Mouse (Mus musculus): Measurements from ENCODE around the gene Pi4k2b.

Gene Pi4k2b

GRCm38 (mm10) chr5:52782523-52783250 is 41.3 kb downstream of the Pi4k2b start:
- DNase-seq: peak; percentile 69 to 76

DNA sequence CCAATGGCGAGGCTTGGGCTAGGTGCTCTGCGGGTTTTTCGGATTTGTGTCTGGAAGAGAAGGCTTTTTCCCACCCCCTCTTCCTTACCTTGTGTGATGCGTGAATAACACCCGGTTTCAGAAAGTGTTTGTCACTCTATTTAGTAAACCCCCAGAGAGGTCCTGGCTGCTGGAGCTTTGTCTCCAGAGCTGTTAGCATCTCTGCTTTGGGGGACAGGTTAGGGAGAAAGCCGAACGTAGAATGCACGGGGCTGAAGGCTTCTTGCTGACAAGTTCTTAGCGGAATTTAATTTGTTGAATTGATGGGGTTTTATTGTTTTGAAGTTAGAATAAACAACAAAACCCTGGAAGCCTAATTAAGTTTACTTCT is 41.9 kb downstream of the Pi4k2b start:
- no peak for DNase-seq

DNA sequence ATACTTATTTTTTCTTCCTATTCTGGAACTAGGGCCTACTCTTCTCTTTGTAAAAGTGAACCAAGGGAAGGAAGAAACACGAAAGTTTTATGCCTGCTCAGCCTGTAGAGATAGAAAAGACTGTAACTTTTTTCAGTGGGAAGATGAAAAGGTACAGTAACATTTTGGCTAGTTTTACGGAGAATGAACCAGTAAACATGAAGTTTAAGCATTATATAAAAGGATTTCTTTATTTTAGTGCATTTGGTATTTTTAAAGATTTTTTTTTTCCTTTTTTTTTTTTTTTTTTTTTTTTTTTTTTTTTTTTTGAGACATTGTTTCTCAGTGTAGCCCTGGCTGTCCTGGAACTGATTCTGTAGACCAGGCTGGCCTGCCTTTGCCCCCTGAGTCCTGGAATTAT is 42.6 kb downstream of the Pi4k2b start:
- no peak for DNase-seq

DNA sequence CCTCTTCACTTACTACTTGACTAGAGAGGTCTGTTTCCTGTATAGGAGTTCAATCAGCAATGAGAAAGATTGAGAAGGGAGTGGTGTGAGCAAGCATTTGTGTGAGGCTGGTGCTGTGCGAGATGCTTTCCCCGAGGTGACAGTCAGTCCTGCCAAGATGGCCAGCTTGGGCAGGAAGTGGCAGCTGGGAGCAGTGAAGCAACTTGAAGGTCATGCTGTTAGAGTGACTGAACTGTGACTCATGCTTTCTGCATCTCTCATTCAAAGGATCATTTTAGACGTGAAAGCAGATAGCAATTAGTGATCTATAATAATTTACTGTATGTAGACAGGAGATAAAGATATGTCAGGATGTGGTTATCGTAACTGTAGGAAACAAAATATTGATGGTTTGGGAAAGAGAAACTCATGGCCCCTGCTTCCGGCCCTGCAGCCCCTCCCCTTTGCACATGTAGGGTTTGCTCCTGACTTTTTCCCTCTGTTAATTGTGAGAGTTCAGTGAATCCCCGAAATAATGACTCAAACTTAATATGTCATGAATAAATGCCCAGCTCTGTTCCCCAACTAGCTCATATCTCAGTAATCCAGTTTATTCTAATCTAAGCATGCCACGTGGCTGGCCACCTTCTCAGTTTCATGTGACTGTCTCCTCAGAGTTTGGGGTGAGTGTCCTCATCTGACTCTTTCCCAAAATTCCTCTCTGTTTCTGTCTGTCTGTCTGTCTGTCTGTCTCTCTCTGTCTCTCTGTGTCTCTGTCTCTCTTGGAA is 45.4 kb downstream of the Pi4k2b start:
- DNase-seq: no peak

DNA sequence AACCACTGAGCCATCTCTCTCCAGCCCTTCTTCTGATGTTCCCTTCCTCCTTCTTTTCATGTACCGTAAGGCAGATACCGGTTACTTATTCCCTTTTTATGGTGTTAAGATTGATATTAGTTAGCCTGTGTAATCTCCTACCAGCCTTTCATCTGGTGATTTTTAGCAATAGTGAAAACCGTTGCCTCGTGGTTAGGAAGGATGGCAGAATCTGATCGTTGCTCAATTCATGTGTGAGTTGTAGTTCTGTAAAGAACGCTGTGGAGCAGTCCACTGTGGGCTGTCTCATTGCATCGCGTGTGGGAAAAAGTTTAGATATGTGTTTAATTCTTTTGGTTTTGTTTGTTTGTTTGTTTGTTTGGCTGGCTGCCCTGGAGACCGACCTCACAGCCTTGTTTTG is 51.9 kb downstream of the Pi4k2b start:
- no peak for DNase-seq

DNA sequence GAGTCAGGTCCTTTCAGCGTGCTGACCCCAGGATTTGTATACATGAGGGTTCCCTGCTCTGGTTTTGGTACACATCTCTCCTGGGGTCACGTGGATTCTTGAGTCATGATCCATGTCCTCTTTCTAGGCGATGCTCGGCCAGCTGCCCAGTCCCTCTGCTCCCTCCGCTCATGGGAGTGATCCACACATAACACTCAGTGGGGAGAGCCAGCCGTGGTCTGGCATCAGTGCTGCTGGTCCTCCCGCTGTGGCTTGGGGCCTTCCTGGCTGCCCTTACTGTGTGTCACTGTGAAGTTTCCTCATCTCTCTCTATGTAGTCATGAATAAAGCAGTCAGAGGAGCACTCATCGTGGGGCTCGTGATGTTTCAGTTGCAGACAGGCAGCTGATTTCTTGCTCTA is 52.7 kb downstream of the Pi4k2b start:
- DNase-seq: no peak

- DNase-seq: no peak
Measured at GRCm38 (mm10) chr5:52799274-52799985, 58.1 kb downstream of the Pi4k2b start.

GRCm38 (mm10) chr5:52805801-52806200 is 64.4 kb downstream of the Pi4k2b start:
- DNase-seq: no peak

GRCm38 (mm10) chr5:52806349-52806748 is 65.0 kb downstream of the Pi4k2b start:
- DNase-seq: no peak

GRCm38 (mm10) chr5:52807030-52807429 is 65.7 kb downstream of the Pi4k2b start:
- no peak for DNase-seq

- no peak for DNase-seq
Measured at GRCm38 (mm10) chr5:52810446-52810845, 69.1 kb downstream of the Pi4k2b start.

GRCm38 (mm10) chr5:52811056-52811455 is 69.7 kb downstream of the Pi4k2b start:
- DNase-seq: no peak

DNA sequence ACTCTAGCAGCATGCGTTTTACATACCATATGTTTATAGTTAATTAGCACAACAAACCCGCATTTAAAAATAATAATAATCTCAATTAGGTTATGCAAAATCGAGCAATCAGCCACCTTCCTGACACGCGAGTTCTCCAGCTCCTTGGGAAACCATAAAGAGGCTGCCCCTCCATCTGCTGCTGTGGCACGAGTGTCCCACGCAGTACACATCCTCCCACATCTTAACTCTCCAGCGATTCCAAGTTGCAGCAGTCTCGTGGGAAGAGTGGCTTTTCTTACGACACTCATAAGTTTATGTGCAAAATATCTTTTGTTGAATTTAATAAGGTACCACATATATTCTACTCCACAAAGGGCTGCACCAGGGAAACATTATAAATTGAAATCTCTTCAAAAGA is 71.1 kb downstream of the Pi4k2b start:
- no peak for DNase-seq

DNA sequence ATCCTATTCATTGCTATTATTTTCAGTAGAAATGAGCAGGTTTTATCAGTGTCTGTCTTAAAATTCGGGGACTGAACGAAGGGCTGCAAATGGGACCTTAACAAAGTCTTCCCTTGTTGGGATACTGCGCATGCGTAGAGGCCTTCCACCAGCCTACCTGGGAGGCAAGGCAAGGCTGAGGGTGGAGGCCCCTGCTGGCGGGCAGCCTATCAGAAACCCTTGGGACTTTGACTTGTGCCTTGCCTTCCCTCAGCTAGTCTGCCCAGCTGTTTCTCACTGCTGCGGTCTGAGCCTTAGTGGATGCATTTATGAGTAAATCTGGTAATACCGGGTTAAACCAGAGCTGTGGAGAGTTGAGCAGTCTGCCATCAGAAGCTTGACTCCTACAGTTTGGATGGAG is 71.9 kb downstream of the Pi4k2b start:
- DNase-seq: no peak

GRCm38 (mm10) chr5:52818676-52819075 is 77.3 kb downstream of the Pi4k2b start:
- DNase-seq: no peak

Measured in thymus, adult 18-20 months (tissue).